Mouse (Mus musculus) neutrophil, adult 5-6 weeks (primary cell): ENCODE results near the gene Pacsin1. TPM values are rescaled to one million over a fixed set of nuclear protein-coding genes. Genes with fewer than 3 reads are reported as not detected.

Experiments used
- ATAC-seq: fragments of 151-379, 151-347 bp; 2 replicates; pipeline ENCODE4 v1.8.0; 2017; ENCODE audit warnings: mild to moderate bottlenecking, moderate TSS enrichment; ENCODE audit not compliant: insufficient number of reproducible peaks, poor library complexity, low FRiP score, severe bottlenecking; ENCODE audit errors: extremely low read depth
- total RNA-seq: library from RNA; stranded (forward); fragments of 200-1000 nt; gene quantifications from 2 replicates; pipeline ENCODE4 v1.2.3, GENCODE M21; 2017

Pacsin1 gene
- total RNA-seq, 1 experiment from 2014 or later: 9.3 TPM

- ATAC-seq: no peak
Measured at GRCm38 (mm10) chr17:27712832-27713231, 57.5 kb downstream of the Pacsin1 start.

GRCm38 (mm10) chr17:27716804-27717203 lies 61.5 kb downstream of the Pacsin1 start:
- no peak for ATAC-seq

GRCm38 (mm10) chr17:27718250-27718649 lies 62.9 kb downstream of the Pacsin1 start:
- ATAC-seq: no peak

- ATAC-seq: no peak
Measured at GRCm38 (mm10) chr17:27719663-27720062, 64.4 kb downstream of the Pacsin1 start.

- ATAC-seq: no peak
Measured at GRCm38 (mm10) chr17:27720326-27720725, 65.0 kb downstream of the Pacsin1 start.

GRCm38 (mm10) chr17:27721125-27721664 lies 65.9 kb downstream of the Pacsin1 start:
- ATAC-seq: no peak

GRCm38 (mm10) chr17:27724327-27724726 lies 69.0 kb downstream of the Pacsin1 start:
- no peak for ATAC-seq

- no peak for ATAC-seq
Measured at GRCm38 (mm10) chr17:27725011-27725410, 69.7 kb downstream of the Pacsin1 start.

- no peak for ATAC-seq
Measured at GRCm38 (mm10) chr17:27725412-27725811, 70.1 kb downstream of the Pacsin1 start.

- ATAC-seq: no peak
Measured at GRCm38 (mm10) chr17:27726527-27726926, 71.2 kb downstream of the Pacsin1 start.

GRCm38 (mm10) chr17:27728770-27729169 lies 73.5 kb downstream of the Pacsin1 start, which contains the start of gene Spdef:
Gene Spdef, minus strand, starts transcription at chr17:27728955.
- ATAC-seq: no peak

GRCm38 (mm10) chr17:27732152-27732551 lies 76.8 kb downstream of the Pacsin1 start:
- ATAC-seq: no peak

GRCm38 (mm10) chr17:27732694-27733093 lies 77.4 kb downstream of the Pacsin1 start:
- no peak for ATAC-seq

GRCm38 (mm10) chr17:27734344-27735073 lies 79.2 kb downstream of the Pacsin1 start:
- ATAC-seq: no peak

GRCm38 (mm10) chr17:27740961-27741360 lies 85.7 kb downstream of the Pacsin1 start:
- ATAC-seq: no peak

GRCm38 (mm10) chr17:27746446-27746845 lies 91.1 kb downstream of the Pacsin1 start:
- no peak for ATAC-seq

GRCm38 (mm10) chr17:27748123-27748522 lies 92.8 kb downstream of the Pacsin1 start:
- ATAC-seq: no peak

GRCm38 (mm10) chr17:27750451-27750942 lies 95.2 kb downstream of the Pacsin1 start:
- no peak for ATAC-seq

- no peak for ATAC-seq
Measured at GRCm38 (mm10) chr17:27751314-27752202, 96.2 kb downstream of the Pacsin1 start.
